Mouse (Mus musculus) lung, postnatal 0 days (tissue): Measurements from ENCODE around the gene Hhat.

ENCODE experiments used
- CTCF ChIP-seq: IDR thresholded peaks from 2 replicates; pipeline ENCODE4 v1.5.1; 2016; ENCODE audit warnings: antibody characterized with exemption, mild to moderate bottlenecking
- EP300 ChIP-seq: IDR thresholded peaks from 2 replicates; pipeline ENCODE4 v1.6.1; 2016; ENCODE audit warnings: antibody characterized with exemption, mild to moderate bottlenecking, control low read depth

DNA sequence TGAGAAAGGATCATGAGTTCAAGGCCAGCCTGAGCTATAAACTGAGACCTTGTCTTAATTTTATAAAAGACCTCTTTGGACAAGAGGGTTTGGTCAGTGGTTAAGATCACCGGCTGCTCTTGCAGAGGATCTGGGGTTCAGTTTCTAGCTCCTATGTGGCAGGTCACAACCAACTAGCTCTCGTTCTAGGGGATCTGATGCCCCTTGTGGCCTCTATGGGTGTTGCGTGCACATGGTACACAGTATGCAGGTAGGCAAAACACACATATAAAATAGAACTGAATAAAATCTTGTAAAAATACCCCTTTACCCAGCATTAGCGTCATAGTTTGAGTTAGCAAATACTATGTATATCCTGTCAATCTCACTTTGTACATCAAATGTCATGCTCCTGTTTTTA is 19.4 kb upstream of the Hhat start:
- TF ChIP-seq CTCF (peak; percentile 66), EP300 (no peak)
